Mouse (Mus musculus): ENCODE results near the gene Rnf169. TPM values are rescaled to one million over a fixed set of nuclear protein-coding genes. Genes with fewer than 3 reads are reported as not detected.

The Rnf169 gene
- total and polyA plus RNA-seq, 2 experiments from 2014 or later = 2.6 to 14.2 TPM

- Histone ChIP-seq H3K27ac (no peak overlapping the region), H3K4me1 (ENCODE audit: insufficient read depth, low read length) (peaks cover 9% of the 10 kb centered on the region; the same call in 1 of the 2 replicates), H3K27me3 (ENCODE audit: insufficient read depth, low read length) (no peaks in the 10 kb centered on the region), H3K9ac (replicated peaks; ENCODE audit: low read length) (no peak overlapping the region), H3K9me3 (ENCODE audit: low read length) (no peaks in the 10 kb centered on the region), H3K4me2 (ENCODE audit: low read depth, low read length) (no peak overlapping the region), H3K36me3 (ENCODE audit: insufficient read depth, low read length) (no peaks in the 10 kb centered on the region), H3K4me3 (ENCODE audit: low read length) (no peak overlapping the region)
- 69% methylated on average over 2 of the region's 2 CpGs for WGBS
- DNase-seq (ENCODE audit: low spot score) = no peak
- TF ChIP-seq CTCF (IDR thresholded peaks at IDR 0.05; ENCODE audit: low read depth) = no peak
- no peak for ATAC-seq
Measured at GRCm38 (mm10) chr7:99971926-99972325, 8.3 kb downstream of the Rnf169 start.

GRCm38 (mm10) chr7:99969151-99969550, 11.1 kb downstream of the Rnf169 start:
- H3K36me3 ChIP-seq (ENCODE audit: insufficient read depth, low read length) = no peaks in the 10 kb centered on the region
- DNase-seq (ENCODE audit: low spot score) (no peak), ATAC-seq (no peak)
- H3K4me2 ChIP-seq (ENCODE audit: low read depth, low read length) = no peak overlapping the region
- TF ChIP-seq CTCF (IDR thresholded peaks at IDR 0.05; ENCODE audit: low read depth) = no peak
- H3K4me1 ChIP-seq (ENCODE audit: insufficient read depth, low read length) = peaks cover 31% of the 10 kb centered on the region
- no peak overlapping the region for H3K27ac ChIP-seq
- H3K9me3 ChIP-seq (ENCODE audit: low read length) = no peaks in the 10 kb centered on the region
- H3K9ac ChIP-seq (replicated peaks; ENCODE audit: low read length) = no peak overlapping the region
- H3K27me3 ChIP-seq (ENCODE audit: insufficient read depth, low read length) = no peaks in the 10 kb centered on the region
- H3K4me3 ChIP-seq (ENCODE audit: low read length) = no peak overlapping the region
- WGBS = 71% methylated on average over 4 of the region's 4 CpGs

GRCm38 (mm10) chr7:99966011-99966721, 14.1 kb downstream of the Rnf169 start:
- H3K9ac ChIP-seq (replicated peaks; ENCODE audit: low read length) = 0 out of 2 replicates have a peak overlapping the region, but pooled peaks have one; percentile 10
- no peak for TF ChIP-seq CTCF (IDR thresholded peaks at IDR 0.05; ENCODE audit: low read depth)
- ATAC-seq (peak; percentile 34; the same call in 1 of the 2 replicates), DNase-seq (ENCODE audit: low spot score) (peak; percentile 43)
- H3K27ac ChIP-seq = peak overlapping the region; percentile 88
- WGBS = 24% methylated on average over 9 of the region's 9 CpGs
- peaks cover 25% of the 10 kb centered on the region for H3K4me1 ChIP-seq (ENCODE audit: insufficient read depth, low read length)
- no peaks in the 10 kb centered on the region for H3K9me3 ChIP-seq (ENCODE audit: low read length)
- no peak overlapping the region for H3K4me3 ChIP-seq (ENCODE audit: low read length)
- H3K36me3 ChIP-seq (ENCODE audit: insufficient read depth, low read length) = no peaks in the 10 kb centered on the region
- no peaks in the 10 kb centered on the region for H3K27me3 ChIP-seq (ENCODE audit: insufficient read depth, low read length)
- peak overlapping the region; percentile 20; the same call in 1 of the 2 replicates for H3K4me2 ChIP-seq (ENCODE audit: low read depth, low read length)

- no peak overlapping the region for H3K4me3 ChIP-seq (ENCODE audit: low read length)
- 8% methylated on average over 9 of the region's 9 CpGs for WGBS
- no peaks in the 10 kb centered on the region for H3K36me3 ChIP-seq (ENCODE audit: insufficient read depth, low read length)
- H3K27ac ChIP-seq = peak overlapping the region; percentile 88
- DNase-seq (ENCODE audit: low spot score) (peak; percentile 66), ATAC-seq (peak; percentile 74)
- no peaks in the 10 kb centered on the region for H3K27me3 ChIP-seq (ENCODE audit: insufficient read depth, low read length)
- peaks cover 25% of the 10 kb centered on the region for H3K4me1 ChIP-seq (ENCODE audit: insufficient read depth, low read length)
- no peak for TF ChIP-seq CTCF (IDR thresholded peaks at IDR 0.05; ENCODE audit: low read depth)
- no peaks in the 10 kb centered on the region for H3K9me3 ChIP-seq (ENCODE audit: low read length)
- H3K4me2 ChIP-seq (ENCODE audit: low read depth, low read length) = peak overlapping the region; percentile 39
- H3K9ac ChIP-seq (replicated peaks; ENCODE audit: low read length) = peak overlapping the region; percentile 35
Measured at GRCm38 (mm10) chr7:99965020-99965841, 15.0 kb downstream of the Rnf169 start.

GRCm38 (mm10) chr7:99963237-99963860, 16.9 kb downstream of the Rnf169 start:
- Histone ChIP-seq H3K9ac (replicated peaks; ENCODE audit: low read length) (no peak overlapping the region), H3K4me1 (ENCODE audit: insufficient read depth, low read length) (peaks cover 22% of the 10 kb centered on the region), H3K4me2 (ENCODE audit: low read depth, low read length) (peak overlapping the region; percentile 3; the same call in 1 of the 2 replicates), H3K9me3 (ENCODE audit: low read length) (no peaks in the 10 kb centered on the region), H3K27ac (peak overlapping the region; percentile 32; the same call in 1 of the 2 replicates), H3K27me3 (ENCODE audit: insufficient read depth, low read length) (no peaks in the 10 kb centered on the region), H3K4me3 (ENCODE audit: low read length) (no peak overlapping the region), H3K36me3 (ENCODE audit: insufficient read depth, low read length) (no peaks in the 10 kb centered on the region)
- ATAC-seq (no peak), DNase-seq (ENCODE audit: low spot score) (no peak)
- TF ChIP-seq CTCF (IDR thresholded peaks at IDR 0.05; ENCODE audit: low read depth) = no peak
- WGBS = 77% methylated on average over 3 of the region's 3 CpGs

- no peaks in the 10 kb centered on the region for H3K36me3 ChIP-seq (ENCODE audit: insufficient read depth, low read length)
- no peaks in the 10 kb centered on the region for H3K9me3 ChIP-seq (ENCODE audit: low read length)
- no peak for TF ChIP-seq CTCF (IDR thresholded peaks at IDR 0.05; ENCODE audit: low read depth)
- H3K4me2 ChIP-seq (ENCODE audit: low read depth, low read length) = peak overlapping the region; percentile 3; the same call in 1 of the 2 replicates
- 64% methylated on average over 8 of the region's 8 CpGs for whole genome bisulfite sequencing
- no peak overlapping the region for H3K4me3 ChIP-seq (ENCODE audit: low read length)
- peaks cover 21% of the 10 kb centered on the region for H3K4me1 ChIP-seq (ENCODE audit: insufficient read depth, low read length)
- H3K27me3 ChIP-seq (ENCODE audit: insufficient read depth, low read length) = no peaks in the 10 kb centered on the region
- DNase-seq (ENCODE audit: low spot score) (no peak), ATAC-seq (no peak)
- no peak overlapping the region for H3K9ac ChIP-seq (replicated peaks; ENCODE audit: low read length)
- H3K27ac ChIP-seq = peak overlapping the region; percentile 32; the same call in 1 of the 2 replicates
Measured at GRCm38 (mm10) chr7:99962536-99963236, 17.6 kb downstream of the Rnf169 start.
